Mouse (Mus musculus) MEL (cell line): ENCODE data around the gene Poln.

ENCODE experiments used
- CTCF ChIP-seq, 3 experiments: IDR thresholded peaks in 2 of 3; conservative IDR thresholded peaks in 1 of 3; 2 replicates each; pipeline ENCODE4 v1.5.1; 2011 to 2012; ENCODE audit warnings: low read length in 3 of 3, low read depth in 2 of 3, mild to moderate bottlenecking in 2 of 3, improper control_type of control experiment in 1 of 3, inconsistent platforms in 1 of 3, mixed read lengths in 1 of 3, moderate library complexity in 1 of 3; ENCODE audit not compliant: control insufficient read depth in 1 of 3, insufficient read depth in 1 of 3, poor library complexity in 1 of 3, severe bottlenecking in 1 of 3
- EP300 ChIP-seq, 2 experiments: IDR thresholded peaks; 2 replicates each; pipeline ENCODE4 v1.6.1; 2011; ENCODE audit warnings: improper control_type of control experiment in 2 of 2, low read length in 2 of 2, low read depth in 1 of 2, mild to moderate bottlenecking in 1 of 2
- MAZ ChIP-seq: IDR thresholded peaks from 2 replicates; pipeline ENCODE4 v1.6.1; 2012; ENCODE audit warnings: low read depth, mild to moderate bottlenecking, inconsistent platforms, low read length, improper control_type of control experiment
- NRF1 ChIP-seq: IDR thresholded peaks from 2 replicates; pipeline ENCODE4 v1.6.1; 2014; ENCODE audit warnings: low read depth, mild to moderate bottlenecking, inconsistent platforms, low read length, improper control_type of control experiment, moderate library complexity; ENCODE audit not compliant: poor library complexity, insufficient read depth, severe bottlenecking
- POLR2A ChIP-seq, 2 experiments: IDR thresholded peaks; 2 replicates each; pipeline ENCODE4 v1.6.1; 2011 to 2012; ENCODE audit warnings: low read length in 2 of 2, mild to moderate bottlenecking in 2 of 2, control low read depth in 1 of 2, improper control_type of control experiment in 1 of 2, low read depth in 1 of 2, moderate library complexity in 1 of 2; ENCODE audit not compliant: control insufficient read depth in 1 of 2, insufficient read depth in 1 of 2, poor library complexity in 1 of 2

GRCm38 (mm10) chr5:34007392-34007941 is 161.8 kb downstream of the Poln start:
- no peak for TF ChIP-seq NRF1
- no peak for TF ChIP-seq CTCF (IDR thresholded peaks at IDR 0.05 in 2 of 3, conservative IDR thresholded peaks at IDR 0.05 in 1 of 3; ENCODE audit: control insufficient read depth in 1 of 3, insufficient read depth in 1 of 3, low read depth in 2 of 3, low read length in 3 of 3, poor library complexity in 1 of 3, severe bottlenecking in 1 of 3)
- no peak for TF ChIP-seq POLR2A (IDR thresholded peaks at IDR 0.05; ENCODE audit: control insufficient read depth in 1 of 2, insufficient read depth in 1 of 2, low read depth in 1 of 2, low read length in 2 of 2, poor library complexity in 1 of 2)
- no peak for TF ChIP-seq EP300 (IDR thresholded peaks at IDR 0.05; ENCODE audit: low read depth in 1 of 2, low read length in 2 of 2)
- no peak for TF ChIP-seq MAZ
